Mouse (Mus musculus) layer of hippocampus, adult 2 months (tissue): ENCODE measurements around the gene Rtca. TPM values are rescaled to one million over a fixed set of nuclear protein-coding genes. Genes with fewer than 3 reads are reported as not detected.

Source experiments
- DNase-seq, 2 experiments: peaks; one replicate each; pipeline ENCODE4 v3.0.0; 2022; ENCODE audit warnings: low spot score in 2 of 2
- H3K27ac ChIP-seq: fragments of 200-600 bp; 2 replicates; pipeline ENCODE4 v1.8.1; 2022
- H3K4me3 ChIP-seq: fragments of 200-600 bp; 2 replicates; pipeline ENCODE4 v1.8.1; 2022; ENCODE audit warnings: mild to moderate bottlenecking
- CTCF ChIP-seq: fragments of 200-600 bp; conservative IDR thresholded peaks from 2 replicates; pipeline ENCODE4 v1.8.1; 2022; ENCODE audit warnings: antibody characterized with exemption, mild to moderate bottlenecking, moderate library complexity
- total RNA-seq, 2 experiments: library from RNA; stranded (reverse); gene quantifications; 2 replicates each; pipeline ENCODE4 v1.2.3; 2021

Gene Rtca
- total RNA-seq, 2 experiments from 2014 or later: 59.4 to 64.5 TPM

DNA sequence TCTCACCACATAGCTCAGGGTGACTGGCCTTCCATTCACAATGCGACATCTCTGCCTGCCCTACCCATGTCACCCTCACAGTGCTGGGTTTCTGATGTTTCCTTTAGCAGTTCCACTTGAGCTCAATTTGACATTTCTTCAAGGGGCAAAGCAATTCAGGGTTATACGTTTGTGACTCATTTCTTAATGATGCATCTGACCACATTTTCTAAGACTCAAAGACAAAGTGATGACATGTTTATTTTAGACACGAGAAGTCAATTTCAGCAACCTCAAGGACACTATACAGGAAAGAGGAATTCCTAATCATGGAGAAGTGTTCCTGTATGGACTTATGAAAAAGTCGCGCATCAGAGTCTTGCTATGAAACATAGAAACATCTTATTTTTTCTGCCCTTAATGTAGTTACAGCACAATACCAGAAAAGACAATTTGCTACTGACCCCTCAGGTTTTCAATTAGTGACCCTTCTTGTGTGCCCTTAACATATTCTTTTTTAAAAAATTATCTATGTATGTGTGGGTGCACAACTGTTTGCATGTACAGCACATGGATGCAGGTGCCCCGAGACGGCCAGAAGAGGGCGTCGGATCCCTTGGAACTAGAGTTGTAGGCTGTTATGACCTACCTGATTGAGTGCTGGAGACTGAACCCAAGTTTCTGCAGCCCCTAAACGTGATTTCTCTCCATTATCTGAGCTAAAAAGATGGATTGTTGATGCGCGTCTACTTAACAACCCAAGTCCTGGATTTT lies 4.3 kb upstream of the Rtca start:
- peak; percentile 64 for TF ChIP-seq CTCF
- DNase-seq: peak in 1 of 2 experiments; percentile 12
- Histone ChIP-seq H3K27ac (peak overlapping the region; percentile 81), H3K4me3 (peak overlapping the region; percentile 64)

DNA sequence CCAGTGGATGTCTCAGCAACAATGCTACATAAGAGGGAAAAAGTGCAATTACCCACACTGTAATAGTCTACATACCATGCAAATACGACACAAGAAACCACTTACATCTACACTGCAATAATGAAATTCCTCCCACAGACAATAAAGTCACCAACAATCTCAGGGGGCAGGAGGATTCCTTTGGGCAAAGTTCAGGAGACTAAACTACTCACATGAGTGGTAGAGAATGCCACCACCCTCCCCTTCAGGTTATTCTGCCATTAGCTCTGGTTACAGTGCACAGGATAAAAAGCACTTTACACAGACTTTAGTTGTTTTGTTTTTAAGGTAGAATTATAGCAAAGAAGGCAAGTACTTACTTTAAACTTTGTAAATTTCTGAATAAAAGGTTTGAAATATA lies 12.3 kb downstream of the Rtca start:
- no peak for TF ChIP-seq CTCF
- Histone ChIP-seq H3K27ac (no peak overlapping the region), H3K4me3 (no peak overlapping the region)
- DNase-seq: no peak

DNA sequence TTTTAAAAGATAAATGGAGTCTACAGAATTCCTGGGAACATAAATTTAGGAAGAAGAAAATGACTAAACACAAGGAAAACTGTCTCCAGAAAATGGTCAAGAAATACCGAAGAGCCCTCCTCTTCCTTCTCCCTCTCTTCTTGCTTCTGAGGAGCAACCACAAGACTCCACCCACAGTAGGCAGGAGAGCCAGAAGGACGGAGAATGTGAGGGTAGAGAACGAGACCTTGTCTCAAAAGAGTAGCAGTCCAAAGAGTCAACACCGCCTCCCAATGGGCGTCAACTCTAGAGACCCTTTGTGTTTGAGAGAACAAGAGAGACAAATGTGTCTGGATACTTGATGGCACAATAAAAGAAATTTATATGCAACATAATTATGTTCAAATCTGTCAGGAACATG lies 14.3 kb downstream of the Rtca start:
- no peak overlapping the region for H3K4me3 ChIP-seq
- H3K27ac ChIP-seq: no peak overlapping the region
- DNase-seq: no peak
- no peak for TF ChIP-seq CTCF

DNA sequence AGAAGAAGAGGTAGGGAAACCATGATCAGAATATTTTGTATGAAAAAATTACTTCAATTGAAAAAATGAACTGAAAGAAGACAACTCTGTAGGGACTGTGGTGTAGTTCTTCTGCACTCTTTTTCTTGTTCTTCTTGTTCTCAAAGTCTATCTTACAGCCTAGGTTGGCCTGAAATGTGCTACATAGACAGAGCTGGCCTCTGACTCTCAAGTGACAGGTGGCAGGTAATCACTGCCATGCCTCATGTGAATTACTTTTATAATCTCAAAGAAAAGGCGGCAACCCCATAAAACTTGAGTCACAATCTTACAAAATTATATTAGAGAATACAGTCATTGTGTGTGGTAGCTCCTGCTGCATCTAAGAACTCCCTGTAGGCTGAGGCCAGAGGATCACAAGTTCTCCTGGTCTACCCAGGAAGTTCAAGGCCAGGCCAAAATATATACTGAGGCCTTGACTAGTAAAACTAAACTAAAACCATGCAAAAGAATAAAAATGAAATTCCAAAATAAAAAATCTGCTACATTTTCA lies 16.0 kb downstream of the Rtca start:
- no peak for DNase-seq
- H3K27ac ChIP-seq: no peak overlapping the region
- no peak overlapping the region for H3K4me3 ChIP-seq
- no peak for TF ChIP-seq CTCF

DNA sequence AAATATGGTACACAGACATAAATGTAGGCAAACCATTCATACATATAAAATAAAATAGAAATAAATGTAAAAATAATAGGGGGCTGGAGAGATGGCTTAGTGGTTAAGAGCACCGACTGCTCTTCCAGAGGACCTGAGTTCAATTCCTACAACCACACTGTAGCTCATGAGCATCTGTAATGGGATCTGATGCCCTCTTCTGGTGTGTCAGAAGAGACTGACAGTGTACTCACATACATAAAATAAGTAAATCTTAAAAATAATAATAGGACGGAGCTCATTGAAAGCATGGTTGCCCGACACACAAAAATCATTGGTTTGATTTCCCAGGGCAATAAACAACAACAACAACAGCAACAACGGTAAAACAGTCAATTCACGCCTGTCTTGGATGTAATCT lies 17.1 kb downstream of the Rtca start:
- Histone ChIP-seq H3K27ac (no peak overlapping the region), H3K4me3 (no peak overlapping the region)
- peak; percentile 55 for TF ChIP-seq CTCF
- DNase-seq: no peak

DNA sequence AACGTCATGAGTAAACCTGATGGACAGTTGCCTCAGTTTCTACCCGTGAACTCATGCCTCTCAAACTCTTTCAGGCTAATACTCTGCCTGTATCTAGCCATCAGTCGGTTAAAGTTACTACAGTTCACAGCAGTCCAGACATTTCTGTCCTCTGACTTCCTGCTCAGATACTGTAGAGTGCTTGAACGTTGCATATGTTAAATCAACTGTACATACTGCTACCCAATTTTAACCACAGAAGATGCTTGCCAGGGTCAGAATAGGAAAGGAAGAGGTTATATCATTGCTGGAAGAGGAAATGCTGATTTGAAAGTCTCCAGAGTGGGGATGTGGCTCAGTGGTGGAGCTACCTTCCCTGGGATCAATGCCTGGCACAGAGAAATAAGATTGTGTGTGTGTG lies 24.7 kb downstream of the Rtca start:
- no peak overlapping the region for H3K4me3 ChIP-seq
- H3K27ac ChIP-seq: no peak overlapping the region
- TF ChIP-seq CTCF: no peak
- no peak for DNase-seq

DNA sequence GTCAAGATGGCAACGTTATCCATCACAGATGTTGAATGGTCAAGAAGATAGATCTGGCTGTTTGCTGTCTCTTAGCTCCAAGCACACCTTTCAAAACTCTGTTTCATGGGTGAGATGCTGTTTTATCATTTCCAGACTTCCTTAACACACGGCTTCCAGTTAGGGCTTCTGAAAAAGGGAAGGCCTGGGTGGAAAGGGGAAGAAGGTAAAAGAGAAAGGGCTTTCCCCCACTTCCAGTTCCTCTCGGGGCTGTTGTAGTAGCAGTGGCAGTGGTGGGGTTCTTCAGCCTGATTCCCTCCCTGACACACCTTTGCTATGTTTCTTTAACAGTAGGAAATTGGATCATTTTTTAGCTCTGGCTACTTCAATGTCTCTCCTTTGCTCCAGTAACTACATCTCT lies 25.3 kb downstream of the Rtca start:
- TF ChIP-seq CTCF: no peak

DNA sequence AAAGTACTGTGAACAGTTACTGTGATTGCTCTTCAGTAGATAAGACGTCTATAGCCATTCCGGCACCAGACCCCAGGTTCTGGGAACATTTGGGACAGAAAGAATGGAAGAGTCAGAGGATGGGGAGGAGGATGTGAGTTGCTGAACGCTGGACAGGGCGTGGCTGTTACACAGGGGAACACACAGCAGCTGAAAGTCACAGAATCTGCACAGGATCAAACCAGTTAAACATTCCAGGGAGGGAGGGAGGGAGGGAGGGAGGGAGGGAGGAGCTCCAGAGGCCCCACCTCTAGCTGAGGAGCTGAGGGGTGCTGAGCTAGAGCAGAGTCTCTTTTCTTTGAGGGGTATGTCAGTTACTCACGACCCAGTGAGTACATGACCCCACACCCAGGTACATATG lies 27.1 kb downstream of the Rtca start:
- TF ChIP-seq CTCF: no peak
- no peak for DNase-seq
- no peak overlapping the region for H3K27ac ChIP-seq
- no peak overlapping the region for H3K4me3 ChIP-seq

More for the DNA sequence above, 25.3 kb downstream of the Rtca start:
- no peak for DNase-seq
- Histone ChIP-seq H3K27ac (no peak overlapping the region), H3K4me3 (no peak overlapping the region)

DNA sequence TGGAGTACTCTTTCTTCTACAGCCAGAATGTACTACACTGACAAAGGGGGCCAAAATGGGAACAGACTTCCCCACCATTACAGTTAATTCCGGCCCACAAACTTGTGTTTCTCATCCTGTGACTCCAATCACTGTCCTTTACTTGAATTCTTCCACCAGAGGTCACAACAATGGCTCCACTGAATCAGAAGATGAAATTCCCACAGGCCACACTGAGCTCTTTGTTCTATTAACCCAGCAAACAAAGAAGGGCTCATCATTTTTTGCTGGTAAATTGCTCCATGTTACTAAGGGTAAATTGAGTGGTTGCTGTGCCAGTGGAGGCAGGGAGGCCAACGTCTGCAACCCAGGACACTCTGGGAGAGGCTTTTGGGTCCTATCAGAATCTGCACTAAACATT lies 27.9 kb downstream of the Rtca start:
- DNase-seq: no peak
- TF ChIP-seq CTCF: 0 out of 2 replicates have a peak, but pooled peaks have one; percentile 7
- Histone ChIP-seq H3K27ac (no peak overlapping the region), H3K4me3 (no peak overlapping the region)

DNA sequence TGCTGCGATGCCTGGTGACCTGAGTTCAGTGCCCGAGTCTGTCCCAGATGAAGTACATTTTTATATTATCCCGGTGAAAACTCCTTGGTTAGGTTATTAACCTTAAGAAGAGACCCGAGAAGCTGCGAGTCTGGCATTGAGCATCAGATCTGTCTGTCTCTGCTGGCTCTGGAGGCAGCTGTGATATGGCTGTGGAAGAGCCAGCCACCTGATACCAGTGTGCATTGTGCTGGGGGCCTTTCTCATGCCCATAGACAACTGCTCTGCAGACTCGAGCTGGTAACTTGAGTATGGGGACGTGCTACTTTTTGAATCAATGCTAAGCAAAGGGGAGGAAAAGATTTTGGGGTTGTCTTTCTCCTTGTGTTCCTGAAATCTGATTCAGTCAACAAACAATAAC lies 30.7 kb downstream of the Rtca start:
- Histone ChIP-seq H3K27ac (no peak overlapping the region), H3K4me3 (no peak overlapping the region)
- TF ChIP-seq CTCF: no peak
- DNase-seq: no peak

DNA sequence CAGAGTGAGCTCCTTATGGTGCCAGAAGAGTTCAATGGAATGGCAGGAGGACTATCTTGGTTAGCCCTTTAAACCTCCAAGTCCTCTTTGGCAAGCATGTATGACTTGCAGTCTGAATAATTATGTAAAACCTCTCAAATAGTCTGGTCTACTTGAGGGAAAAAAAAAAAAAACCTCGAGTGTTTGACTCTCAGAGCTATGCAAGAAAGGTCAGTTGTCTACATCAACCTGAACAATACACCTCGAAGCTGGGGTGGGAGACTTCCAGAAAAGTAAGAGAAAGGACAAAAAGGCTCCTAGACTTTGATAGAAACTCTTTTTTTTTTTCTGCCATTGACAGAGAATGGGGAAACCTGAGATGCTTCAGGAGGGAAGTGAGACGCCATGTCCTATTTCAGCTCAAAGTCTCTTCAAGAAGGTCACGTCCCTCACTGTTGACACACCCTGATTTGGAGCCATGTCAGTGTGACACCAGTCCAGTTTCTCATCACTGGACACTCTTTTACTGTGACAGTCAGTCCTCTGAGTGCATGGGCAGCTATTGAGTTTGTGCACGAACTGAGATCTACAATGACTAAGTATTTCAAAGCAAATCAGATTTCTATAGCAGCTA lies 31.2 kb downstream of the Rtca start:
- no peak for DNase-seq
- TF ChIP-seq CTCF: no peak

DNA sequence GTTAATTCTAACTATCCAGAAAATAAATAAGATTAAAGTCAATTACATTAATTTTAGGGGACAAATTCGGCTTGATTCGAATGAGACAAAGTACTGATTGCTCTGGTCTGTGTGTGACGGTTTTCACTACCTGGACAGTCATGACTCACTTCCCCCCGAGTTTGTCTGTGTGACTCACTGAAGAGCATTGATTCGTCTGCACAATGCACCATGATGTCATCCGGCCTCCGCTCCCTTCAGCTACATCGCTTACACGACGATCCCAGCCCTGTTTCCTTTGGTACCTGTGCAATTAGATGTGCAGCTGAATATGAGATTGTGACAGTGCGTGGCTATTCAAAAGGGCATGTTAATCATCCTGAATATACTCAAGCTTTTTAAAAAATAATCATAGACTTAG lies 33.4 kb downstream of the Rtca start:
- TF ChIP-seq CTCF: no peak
- DNase-seq: no peak
- no peak overlapping the region for H3K4me3 ChIP-seq
- no peak overlapping the region for H3K27ac ChIP-seq

More for the DNA sequence above, 31.2 kb downstream of the Rtca start:
- H3K4me3 ChIP-seq: no peak overlapping the region
- no peak overlapping the region for H3K27ac ChIP-seq

DNA sequence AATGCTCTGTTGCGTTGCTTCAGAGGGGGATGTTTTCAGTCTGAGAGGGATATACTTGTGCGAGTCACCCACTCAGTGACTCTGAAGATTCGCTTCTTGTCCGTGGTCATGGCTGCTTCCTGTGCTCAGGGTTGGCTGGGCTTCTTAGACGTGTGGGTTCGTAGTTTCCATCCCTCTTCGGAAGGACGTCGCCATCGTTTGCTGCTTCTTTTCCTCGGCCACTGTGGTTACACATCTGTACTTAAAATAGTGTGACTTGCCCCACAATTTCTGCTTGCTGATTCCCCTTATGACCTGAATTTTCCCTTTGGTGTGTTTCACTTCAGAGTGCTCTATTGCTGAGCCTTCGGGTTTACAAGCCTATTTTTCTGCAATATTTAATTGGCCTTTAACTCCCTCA lies 42.3 kb downstream of the Rtca start:
- no peak for TF ChIP-seq CTCF
- no peak for DNase-seq
- no peak overlapping the region for H3K4me3 ChIP-seq
- H3K27ac ChIP-seq: no peak overlapping the region

DNA sequence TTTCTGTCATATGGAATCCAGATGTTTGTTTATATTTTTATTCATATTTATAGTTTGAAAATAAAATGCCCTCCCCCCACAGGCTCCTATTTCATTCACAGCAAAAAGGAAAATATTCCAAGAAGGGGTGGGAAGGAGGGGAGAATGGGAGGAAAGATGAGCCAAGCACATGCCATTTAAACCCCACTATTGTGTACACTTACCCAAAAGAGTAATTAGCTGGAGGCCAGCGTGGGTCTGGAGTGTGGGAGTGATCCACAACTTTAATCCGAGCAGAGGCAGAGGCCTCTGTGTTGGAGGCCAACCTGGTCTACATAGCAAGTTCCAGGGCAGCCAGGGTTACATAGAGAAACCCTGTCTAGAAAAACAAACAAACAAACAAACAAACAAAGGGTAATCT lies 43.7 kb downstream of the Rtca start:
- H3K27ac ChIP-seq: no peak overlapping the region
- DNase-seq: no peak
- H3K4me3 ChIP-seq: no peak overlapping the region
- TF ChIP-seq CTCF: no peak
